Mouse (Mus musculus) megakaryocyte, embryonic 14.5 days (primary cell): ENCODE results near the gene Ptges.

Experiments used
- FLI1 ChIP-seq: IDR thresholded peaks from 2 replicates; pipeline ENCODE4 v1.6.1; 2012; ENCODE audit warnings: low read length, inconsistent platforms, mixed read lengths
- GATA1 ChIP-seq: IDR thresholded peaks from 3 replicates; pipeline ENCODE4 v1.6.1; 2012; ENCODE audit warnings: mixed read lengths, low read length, inconsistent platforms, borderline replicate concordance

DNA sequence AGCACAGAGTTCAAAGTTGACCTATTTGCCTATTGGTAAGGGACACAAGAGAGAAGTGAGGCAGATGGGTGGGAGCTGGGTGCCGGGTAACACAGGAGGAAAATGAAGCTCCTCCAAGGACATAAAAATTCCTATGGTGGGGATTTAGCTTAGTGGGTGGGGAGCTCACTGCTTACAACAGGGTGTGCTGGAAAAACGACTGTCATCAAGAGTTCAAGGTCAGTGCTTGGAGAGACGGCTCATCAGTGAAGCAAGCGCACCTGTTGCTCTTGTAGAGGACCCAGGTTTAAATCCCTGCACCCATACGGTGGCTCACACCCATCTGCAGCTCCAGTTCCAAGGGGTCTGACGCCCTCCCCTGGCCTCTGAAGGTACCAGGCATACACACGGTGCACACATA lies 35.7 kb downstream of the Ptges start:
- no peak for TF ChIP-seq FLI1
- no peak for TF ChIP-seq GATA1
